Mouse (Mus musculus) limb, embryonic 14.5 days (tissue): ENCODE results near the gene Fam50a. TPM values are rescaled to one million over a fixed set of nuclear protein-coding genes. Genes with fewer than 3 reads are reported as not detected.
"Not testable (repeated sequence)": the region's sequence is repeated elsewhere in the genome, so short reads cannot be mapped to it uniquely, and the experiment has no call there.

ENCODE experiments used
- ATAC-seq: fragments of 200-750 bp; cut with Nextera tagmentation; 2 replicates; pipeline ENCODE4 v1.8.0; 2017; ENCODE audit warnings: low read depth, moderate number of reproducible peaks, moderate TSS enrichment; ENCODE audit not compliant: low FRiP score
- DNase-seq: peaks from one replicate; pipeline ENCODE4 v3.0.0-alpha.2; 2015; ENCODE audit warnings: low spot score
- H3K27ac ChIP-seq: fragments of 300-500 bp; sonication (generic); replicated peaks from 2 replicates; pipeline ENCODE4 v1.5.1; 2014; ENCODE audit warnings: low read depth, mild to moderate bottlenecking, low read length, moderate library complexity, mixed read lengths
- H3K27me3 ChIP-seq: fragments of 300-500 bp; sonication (generic); 2 replicates; pipeline ENCODE4 v1.6.1; 2014; ENCODE audit warnings: low read length, mixed read lengths; ENCODE audit not compliant: control insufficient read depth, insufficient read depth
- H3K36me3 ChIP-seq: fragments of 300-500 bp; sonication (generic); 2 replicates; pipeline ENCODE4 v1.6.1; 2014; ENCODE audit warnings: mild to moderate bottlenecking, low read length, moderate library complexity, mixed read lengths; ENCODE audit not compliant: control insufficient read depth, insufficient read depth
- H3K4me1 ChIP-seq: fragments of 300-500 bp; sonication (generic); 2 replicates; pipeline ENCODE4 v1.6.1; 2014; ENCODE audit warnings: antibody characterized with exemption, low read length, mixed read lengths; ENCODE audit not compliant: control insufficient read depth, insufficient read depth
- H3K4me2 ChIP-seq: fragments of 300-500 bp; sonication (generic); replicated peaks from 2 replicates; pipeline ENCODE4 v1.6.1; 2014; ENCODE audit warnings: low read depth, mild to moderate bottlenecking, low read length, moderate library complexity; ENCODE audit not compliant: severe bottlenecking
- H3K4me3 ChIP-seq: fragments of 300-500 bp; sonication (generic); replicated peaks from 2 replicates; pipeline ENCODE4 v1.5.1; 2014; ENCODE audit warnings: low read length
- H3K9ac ChIP-seq: fragments of 300-500 bp; sonication (generic); 2 replicates; pipeline ENCODE4 v1.6.1; 2014; ENCODE audit warnings: mild to moderate bottlenecking, low read depth, low read length, moderate library complexity; ENCODE audit not compliant: severe bottlenecking
- H3K9me3 ChIP-seq: fragments of 300-500 bp; sonication (generic); 2 replicates; pipeline ENCODE4 v1.6.1; 2016; ENCODE audit warnings: low read length; ENCODE audit not compliant: control insufficient read depth
- POLR2A ChIP-seq: fragments of 200-500 bp; IDR thresholded peaks from 2 replicates; pipeline ENCODE4 v1.8.0; 2012; ENCODE audit warnings: inconsistent platforms, mild to moderate bottlenecking, moderate library complexity, borderline replicate concordance; ENCODE audit not compliant: insufficient read depth, insufficient read length; ENCODE audit errors: extremely low read depth
- WGBS: fragments of 180-500 bp; shearing (Covaris S2); extraction: QIAGEN DNeasy Blood & Tissue Kit; methylation state at CpG from one replicate; pipeline ENCODE4 v1.1.7; 2014; 5-methylcytosine and 5-hydroxymethylcytosine counted together
- polyA plus RNA-seq, 2 experiments: library from polyadenylated mRNA; depleted of rRNA in 1 of 2; stranded (reverse) in 1 of 2; unstranded in 1 of 2; fragments of >200 nt; fragmentation: Nextera tagmentation in 1 of 2; extraction: Ambion mirVana in 1 of 2; gene quantifications; 2 replicates each; pipeline versions ENCODE4 v1.2.1 to v1.2.3; 2012 to 2014

Gene Fam50a
- polyA plus RNA-seq, 2 experiments, result 49.7 to 53.7 TPM

DNA sequence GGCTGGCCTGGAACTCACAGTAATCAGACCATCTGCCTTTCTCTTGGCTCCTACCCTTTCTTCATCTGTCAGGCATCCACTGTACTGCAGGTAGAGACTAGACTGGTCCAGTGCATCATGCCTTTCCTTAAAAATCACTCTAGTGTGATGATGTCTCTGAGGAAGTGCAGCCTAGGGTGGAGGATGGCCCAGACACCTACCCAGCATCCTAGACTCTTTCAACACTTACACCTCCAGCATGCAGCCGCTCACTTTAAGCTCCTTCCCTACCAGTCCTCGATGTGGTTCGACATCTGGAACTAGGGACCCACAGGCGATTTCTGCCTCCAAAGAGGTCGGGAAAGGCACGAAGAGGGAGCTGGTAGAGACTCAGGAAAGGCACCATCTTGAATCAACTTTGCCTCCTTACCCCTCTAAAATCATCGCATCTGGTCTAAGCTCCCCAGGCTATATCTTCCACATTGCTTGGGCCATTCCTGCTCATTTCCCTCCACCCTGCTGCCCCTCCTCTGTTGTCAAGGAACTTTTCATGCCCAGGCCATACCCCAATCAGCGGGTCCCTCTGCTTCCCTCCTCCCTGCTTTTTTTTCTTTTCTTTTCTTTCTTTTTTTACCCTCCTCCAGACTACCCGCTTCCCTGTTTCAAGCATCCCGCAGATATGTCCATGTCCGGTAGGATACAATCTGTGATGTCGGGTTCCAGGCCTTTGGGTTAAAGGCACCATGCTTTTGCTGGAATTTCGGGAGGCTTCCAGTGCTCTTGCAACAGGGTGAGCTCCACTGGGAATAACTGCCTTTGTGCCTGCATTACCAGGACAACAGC is 40.0 kb downstream of the Fam50a start:
- no peaks in the 10 kb centered on the region for H3K36me3 ChIP-seq
- no peak for DNase-seq
- no peak overlapping the region for H3K27ac ChIP-seq
- H3K9me3 ChIP-seq, result no peaks in the 10 kb centered on the region
- no peak for TF ChIP-seq POLR2A
- H3K4me2 ChIP-seq, result peak overlapping the region; percentile 49
- peak; percentile 53 for ATAC-seq
- 26% methylated on average over 13 of the region's 13 CpGs for WGBS
- 0 out of 2 replicates have a peak, but pooled peaks cover 3% of the 10 kb centered on the region for H3K4me1 ChIP-seq
- no peaks in the 10 kb centered on the region for H3K27me3 ChIP-seq
- H3K9ac ChIP-seq, result peak overlapping the region; percentile 56
- peak overlapping the region; percentile 47 for H3K4me3 ChIP-seq

DNA sequence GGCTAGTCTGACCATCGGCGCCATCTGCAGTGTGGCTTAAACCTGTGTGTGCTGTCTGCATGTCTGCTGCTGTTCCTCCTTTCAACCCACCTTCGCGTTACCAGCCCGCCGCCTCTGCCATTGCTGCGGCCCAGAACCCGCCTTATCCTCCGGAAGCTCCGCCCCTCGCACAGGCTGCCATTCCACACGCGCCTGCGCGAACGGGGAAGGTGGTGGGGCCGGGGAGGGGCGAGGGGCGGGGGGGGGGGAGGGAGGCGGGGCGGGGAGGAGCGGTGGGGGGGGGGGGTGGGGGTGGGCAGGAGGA is 40.6 kb downstream of the Fam50a start, which contains the start of gene Lage3:
Gene Lage3, minus strand, starts transcription at position 152 of the 304 bp plus-strand sequence.
- Histone ChIP-seq H3K36me3 (no peaks in the 10 kb centered on the region), H3K27ac (no peak within 1 kb of the TSS), H3K9ac (peak within 1 kb of the TSS; percentile 56), H3K27me3 (no peaks in the 10 kb centered on the region), H3K9me3 (no peaks in the 10 kb centered on the region), H3K4me3 (peak within 1 kb of the TSS; percentile 47), H3K4me1 (0 out of 2 replicates have a peak, but pooled peaks cover 3% of the 10 kb centered on the region), H3K4me2 (peak within 1 kb of the TSS; percentile 49)
- WGBS, result 28% methylated on average over 13 of the region's 22 CpGs
- 0 out of 2 replicates have a peak, but pooled peaks have one; percentile 34 for TF ChIP-seq POLR2A
- DNase-seq, result peak; percentile 55
- peak; percentile 83 for ATAC-seq

DNA sequence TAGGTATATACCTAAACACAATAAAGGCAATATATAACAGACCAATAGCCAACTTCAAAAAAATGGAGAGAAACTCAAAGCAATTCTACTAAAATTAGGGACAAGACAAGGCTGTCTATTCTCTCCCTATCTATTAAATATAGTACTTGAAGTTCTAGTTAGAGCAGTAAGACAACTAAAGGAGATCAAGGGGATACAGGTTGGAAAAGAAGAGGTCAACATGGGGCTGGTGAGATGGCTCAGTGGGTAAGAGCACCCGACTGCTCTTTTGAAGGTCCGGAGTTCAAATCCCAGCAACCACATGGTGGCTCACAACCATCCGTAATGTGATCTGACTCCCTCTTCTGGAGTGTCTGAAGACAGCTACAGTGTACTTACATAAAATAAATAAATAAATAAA is 44.2 kb downstream of the Fam50a start:
- not testable (repeated sequence) for H3K27me3 ChIP-seq, H3K27ac ChIP-seq, H3K36me3 ChIP-seq, H3K9me3 ChIP-seq, H3K4me2 ChIP-seq, H3K4me3 ChIP-seq, DNase-seq, ATAC-seq, H3K9ac ChIP-seq, H3K4me1 ChIP-seq
- 87% methylated on average over 2 of the region's 3 CpGs for WGBS

DNA sequence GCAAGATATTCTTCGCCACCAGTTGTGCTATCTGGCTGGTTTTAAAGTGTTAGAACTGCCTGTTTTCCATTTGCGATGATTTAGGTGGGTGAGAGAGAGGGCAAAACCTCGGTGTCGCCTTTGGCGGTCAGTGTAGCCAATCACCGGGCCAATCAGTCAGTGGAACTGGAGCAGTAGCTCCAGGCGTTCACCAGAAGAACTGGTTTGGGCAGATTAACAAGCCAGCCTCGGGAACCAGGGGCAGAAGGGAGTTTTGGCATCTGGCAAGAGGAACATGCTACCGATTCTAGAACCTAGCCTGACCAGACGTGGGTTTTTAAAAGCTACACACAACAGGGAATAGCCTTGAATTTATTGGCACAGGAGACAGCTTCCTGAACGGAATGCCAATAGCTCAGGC is 46.3 kb downstream of the Fam50a start:
- H3K4me1 ChIP-seq, result no peaks in the 10 kb centered on the region
- no peaks in the 10 kb centered on the region for H3K36me3 ChIP-seq
- TF ChIP-seq POLR2A, result no peak
- ATAC-seq, result no peak
- H3K4me2 ChIP-seq, result no peak overlapping the region
- DNase-seq, result no peak
- H3K27me3 ChIP-seq, result no peaks in the 10 kb centered on the region
- no peak overlapping the region for H3K4me3 ChIP-seq
- H3K9ac ChIP-seq, result no peak overlapping the region
- 32% methylated on average over 11 of the region's 11 CpGs for WGBS
- no peak overlapping the region for H3K27ac ChIP-seq
- no peaks in the 10 kb centered on the region for H3K9me3 ChIP-seq

DNA sequence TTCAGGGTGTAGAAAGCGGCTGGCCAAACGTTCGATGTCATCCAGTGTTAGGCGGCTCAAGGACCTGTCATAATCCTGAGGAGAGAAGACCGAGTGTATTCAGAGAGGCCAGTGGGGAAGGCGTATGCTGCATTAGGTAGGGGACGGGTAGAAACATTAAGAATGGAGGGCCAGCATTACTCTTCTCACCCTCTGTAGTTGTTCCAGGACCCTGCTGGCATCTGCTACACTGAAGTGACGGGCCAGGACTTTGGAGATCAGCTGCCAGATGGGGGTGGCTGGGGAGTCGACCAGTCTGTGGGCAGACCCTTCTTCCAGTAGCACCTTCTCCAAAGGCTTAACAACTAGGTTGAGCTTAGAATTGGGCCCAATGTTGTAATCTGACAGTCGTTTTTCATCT is 54.7 kb downstream of the Fam50a start:
- Histone ChIP-seq H3K9ac (peak overlapping the region; percentile 71), H3K36me3 (peaks cover 13% of the 10 kb centered on the region), H3K4me2 (peak overlapping the region; percentile 58), H3K27ac (no peak overlapping the region), H3K9me3 (no peaks in the 10 kb centered on the region), H3K27me3 (no peaks in the 10 kb centered on the region), H3K4me1 (no peaks in the 10 kb centered on the region), H3K4me3 (peak overlapping the region; percentile 54)
- no peak for TF ChIP-seq POLR2A
- WGBS, result 65% methylated on average over 10 of the region's 10 CpGs
- ATAC-seq (no peak), DNase-seq (no peak)
